Mouse (Mus musculus) left cerebral cortex, adult 9 months (tissue): ENCODE results near the gene Rex1bd.
"Not testable (repeated sequence)": the region's sequence is repeated elsewhere in the genome, so short reads cannot be mapped to it uniquely, and the experiment has no call there.

Source experiments
- DNase-seq, 2 experiments: peaks; one replicate each; pipeline ENCODE4 v3.0.0; 2022; ENCODE audit warnings: low spot score in 2 of 2

Gene Rex1bd

GRCm38 (mm10) chr8:70529299-70529698 lies 22.7 kb upstream of the Rex1bd start:
- DNase-seq = no peak

GRCm38 (mm10) chr8:70528182-70528797 lies 21.7 kb upstream of the Rex1bd start:
- no peak for DNase-seq

- DNase-seq = peak; percentile 95 to 99
These were observed 21.1 kb upstream of the Rex1bd start, which contains the start of the genes Fkbp8 and Kxd1 for GRCm38 (mm10) chr8:70527512-70528181. Gene Fkbp8 (plus strand): TSS chr8:70527724. Gene Kxd1 (minus strand): TSS chr8:70527956.

GRCm38 (mm10) chr8:70527111-70527511 lies 20.6 kb upstream of the Rex1bd start:
- no peak for DNase-seq

- DNase-seq = peak; percentile 93 to 97
These were observed 16.2 kb upstream of the Rex1bd start for GRCm38 (mm10) chr8:70522592-70523403.

GRCm38 (mm10) chr8:70519606-70520005 lies 13.1 kb upstream of the Rex1bd start:
- DNase-seq = no peak

- no peak for DNase-seq
These were observed 12.5 kb upstream of the Rex1bd start for GRCm38 (mm10) chr8:70519043-70519442.

- DNase-seq = no peak
These were observed 11.5 kb upstream of the Rex1bd start for GRCm38 (mm10) chr8:70517940-70518643.

- DNase-seq = peak in 1 of 2 experiments; percentile 60
These were observed 6.9 kb upstream of the Rex1bd start for GRCm38 (mm10) chr8:70513441-70513840.

GRCm38 (mm10) chr8:70512253-70512903 lies 5.8 kb upstream of the Rex1bd start:
- no peak for DNase-seq

GRCm38 (mm10) chr8:70511770-70512169 lies 5.2 kb upstream of the Rex1bd start:
- no peak for DNase-seq

- DNase-seq = not testable (repeated sequence)
These were observed 4.6 kb upstream of the Rex1bd start for GRCm38 (mm10) chr8:70511174-70511573.

GRCm38 (mm10) chr8:70510228-70510915 lies 3.8 kb upstream of the Rex1bd start, which contains the start of gene Uba52:
Gene Uba52 (minus strand): TSS chr8:70510801.
- peak; percentile 94 to 98 for DNase-seq

GRCm38 (mm10) chr8:70509281-70509952 lies 2.9 kb upstream of the Rex1bd start:
- no peak for DNase-seq

- DNase-seq = no peak
These were observed 458 bp upstream of the Rex1bd start for GRCm38 (mm10) chr8:70507027-70507393.

GRCm38 (mm10) chr8:70505698-70506327 lies 739 bp downstream of the Rex1bd start:
- DNase-seq = no peak

- peak in 1 of 2 experiments; percentile 85 for DNase-seq
These were observed 1.7 kb downstream of the Rex1bd start for GRCm38 (mm10) chr8:70504851-70505250.

- peak in 1 of 2 experiments; percentile 63 for DNase-seq
These were observed 2.2 kb downstream of the Rex1bd start for GRCm38 (mm10) chr8:70504291-70504716.

GRCm38 (mm10) chr8:70503062-70503750 lies 3.3 kb downstream of the Rex1bd start:
- DNase-seq = no peak
